Mouse (Mus musculus) kidney, postnatal 10 days (tissue): Measurements from ENCODE around the gene Cnpy1.

ENCODE experiments used
- DNase-seq: peaks from one replicate; pipeline ENCODE4 v3.0.0; 2021; ENCODE audit warnings: mixed read lengths

Gene Cnpy1

GRCm38 (mm10) chr5:28179237-28179790 is 66.3 kb downstream of the Cnpy1 start:
- DNase-seq, result no peak

GRCm38 (mm10) chr5:28178322-28178721 is 67.3 kb downstream of the Cnpy1 start:
- DNase-seq, result no peak

- DNase-seq, result no peak
Measured at GRCm38 (mm10) chr5:28176585-28176984, 69.0 kb downstream of the Cnpy1 start.

- no peak for DNase-seq
Measured at GRCm38 (mm10) chr5:28176023-28176422, 69.6 kb downstream of the Cnpy1 start.

GRCm38 (mm10) chr5:28175570-28175919 is 70.1 kb downstream of the Cnpy1 start:
- DNase-seq, result no peak

- no peak for DNase-seq
Measured at GRCm38 (mm10) chr5:28174876-28175569, 70.6 kb downstream of the Cnpy1 start.

- DNase-seq, result no peak
Measured at GRCm38 (mm10) chr5:28174086-28174485, 71.5 kb downstream of the Cnpy1 start.

- no peak for DNase-seq
Measured at GRCm38 (mm10) chr5:28173674-28174073, 71.9 kb downstream of the Cnpy1 start.

- no peak for DNase-seq
Measured at GRCm38 (mm10) chr5:28172921-28173670, 72.5 kb downstream of the Cnpy1 start.

- DNase-seq, result no peak
Measured at GRCm38 (mm10) chr5:28172261-28172920, 73.2 kb downstream of the Cnpy1 start.

- no peak for DNase-seq
Measured at GRCm38 (mm10) chr5:28171667-28172066, 73.9 kb downstream of the Cnpy1 start.

- DNase-seq, result no peak
Measured at GRCm38 (mm10) chr5:28170892-28171291, 74.7 kb downstream of the Cnpy1 start.

GRCm38 (mm10) chr5:28170081-28170480 is 75.5 kb downstream of the Cnpy1 start:
- DNase-seq, result no peak

- DNase-seq, result no peak
Measured at GRCm38 (mm10) chr5:28169166-28169801, 76.3 kb downstream of the Cnpy1 start.

- DNase-seq, result no peak
Measured at GRCm38 (mm10) chr5:28168253-28169165, 77.1 kb downstream of the Cnpy1 start.

- DNase-seq, result peak; percentile 37
Measured at GRCm38 (mm10) chr5:28167611-28168252, 77.9 kb downstream of the Cnpy1 start.

- peak; percentile 47 for DNase-seq
Measured at GRCm38 (mm10) chr5:28166256-28167231, 79.1 kb downstream of the Cnpy1 start.

- DNase-seq, result peak; percentile 73
Measured at GRCm38 (mm10) chr5:28165358-28166255, 80.0 kb downstream of the Cnpy1 start, which contains the start of gene En2. Gene En2 (plus strand): TSS chr5:28165694.

GRCm38 (mm10) chr5:28163926-28164325 is 81.7 kb downstream of the Cnpy1 start:
- no peak for DNase-seq
